Mouse (Mus musculus): ENCODE measurements around the gene Gm17577. TPM values are rescaled to one million over a fixed set of nuclear protein-coding genes. Genes with fewer than 3 reads are reported as not detected.

Gene Gm17577
- total RNA-seq (2023) = not detected

GRCm38 (mm10) chrX:123246807-123247206 is at the start of gene Gm17577:
TSS of gene Gm17577 (minus strand) at chrX:123246907.

GRCm38 (mm10) chrX:123222381-123222780 is 24.3 kb downstream of the Gm17577 start, which contains the start of gene Srsx:
TSS of gene Srsx (minus strand) at chrX:123222481.

Other genes with a start within 250 kb of the Gm17577 start
- not detected for gene Gm17521, start 217.2 kb downstream of the Gm17577 start, total RNA-seq (2023)
- 1 to 10 TPM; 1.8 to 1.9 TPM for gene Cldn34c1, start 143.4 kb downstream of the Gm17577 start, total RNA-seq (2023)
- not detected for gene Srsx, start 24.4 kb downstream of the Gm17577 start, total RNA-seq (2023)